Mouse (Mus musculus) left cerebral cortex, adult 2 months (tissue): ENCODE data around the gene Crtc3. TPM values are rescaled to one million over a fixed set of nuclear protein-coding genes. Genes with fewer than 3 reads are reported as not detected.
A peak's percentile ranks its signal among the peaks of the same experiment; 100 is the strongest.

ENCODE experiments used
- DNase-seq, 2 experiments: peaks; one replicate each; pipeline ENCODE4 v3.0.0; 2021 to 2022; ENCODE audit warnings: low spot score in 2 of 2, mixed read lengths in 1 of 2; ENCODE audit errors: extremely low spot score in 1 of 2
- H3K27ac ChIP-seq: fragments of 200-600 bp; 2 replicates; pipeline ENCODE4 v1.8.1; 2022
- H3K4me3 ChIP-seq: fragments of 200-600 bp; 2 replicates; pipeline ENCODE4 v1.8.1; 2022
- CTCF ChIP-seq: fragments of 200-600 bp; IDR thresholded peaks from 2 replicates; pipeline ENCODE4 v1.8.1; 2022; ENCODE audit warnings: antibody characterized with exemption, mild to moderate bottlenecking, moderate library complexity
- intact Hi-C: fragments of 180-260 bp; cut with DNase I; formaldehyde crosslinking; loops from one replicate; pipeline ENCODE4 v1.15.1; 2025
- total RNA-seq, 2 experiments: library from RNA; stranded (reverse); gene quantifications; 2 replicates each; pipeline ENCODE4 v1.2.3; 2021

The Crtc3 gene
- total RNA-seq, 2 experiments from 2014 or later = 14.9 to 16.5 TPM

GRCm38 (mm10) chr7:80704066-80704465 is 15.4 kb upstream of the Crtc3 start:
- intact Hi-C loops = no loop called here
- Histone ChIP-seq H3K4me3 (no peak overlapping the region), H3K27ac (no peak overlapping the region)
- TF ChIP-seq CTCF = no peak
- no peak for DNase-seq

GRCm38 (mm10) chr7:80702510-80702909 is 13.8 kb upstream of the Crtc3 start:
- no peak for TF ChIP-seq CTCF
- no peak overlapping the region for H3K4me3 ChIP-seq
- no peak for DNase-seq
- no peak overlapping the region for H3K27ac ChIP-seq
- intact Hi-C loops = no loop called here

GRCm38 (mm10) chr7:80699709-80700108 is 11.0 kb upstream of the Crtc3 start:
- no peak for DNase-seq
- no peak for TF ChIP-seq CTCF
- intact Hi-C loops = no loop called here
- no peak overlapping the region for H3K4me3 ChIP-seq
- H3K27ac ChIP-seq = no peak overlapping the region

- no peak for TF ChIP-seq CTCF
- H3K4me3 ChIP-seq = no peak overlapping the region
- intact Hi-C loops = no loop called here
- DNase-seq = no peak
- no peak overlapping the region for H3K27ac ChIP-seq
Measured at GRCm38 (mm10) chr7:80698940-80699339, 10.3 kb upstream of the Crtc3 start.

- DNase-seq = no peak
- H3K4me3 ChIP-seq = no peak overlapping the region
- TF ChIP-seq CTCF = no peak
- intact Hi-C loops = no loop called here
- no peak overlapping the region for H3K27ac ChIP-seq
Measured at GRCm38 (mm10) chr7:80697859-80698258, 9.2 kb upstream of the Crtc3 start.

- no peak for DNase-seq
- Histone ChIP-seq H3K27ac (no peak overlapping the region), H3K4me3 (no peak overlapping the region)
- TF ChIP-seq CTCF = no peak
- intact Hi-C loops = no loop called here
Measured at GRCm38 (mm10) chr7:80696903-80697302, 8.2 kb upstream of the Crtc3 start.

- no peak for TF ChIP-seq CTCF
- DNase-seq = no peak
- Histone ChIP-seq H3K4me3 (no peak overlapping the region), H3K27ac (no peak overlapping the region)
- intact Hi-C loops = no loop called here
Measured at GRCm38 (mm10) chr7:80696334-80696733, 7.7 kb upstream of the Crtc3 start.

- intact Hi-C loops = no loop called here
- TF ChIP-seq CTCF = no peak
Measured at GRCm38 (mm10) chr7:80692472-80692871, 3.8 kb upstream of the Crtc3 start.

GRCm38 (mm10) chr7:80691131-80691530 is 2.5 kb upstream of the Crtc3 start:
- TF ChIP-seq CTCF = no peak
- H3K4me3 ChIP-seq = no peak overlapping the region
- intact Hi-C loops = loop anchor here (2.0 kb wide), 1 partner anchor 76 kb away; no protein-coding TSS in a partner anchor
- peak; percentile 21 to 30 for DNase-seq
- H3K27ac ChIP-seq = no peak overlapping the region

More at GRCm38 (mm10) chr7:80692472-80692871, 3.8 kb upstream of the Crtc3 start:
- Histone ChIP-seq H3K4me3 (no peak overlapping the region), H3K27ac (no peak overlapping the region)
- DNase-seq = no peak

GRCm38 (mm10) chr7:80689221-80689591 is 529 bp upstream of the Crtc3 start:
- DNase-seq = no peak
- Histone ChIP-seq H3K27ac (peak overlapping the region; percentile 78), H3K4me3 (peak overlapping the region; percentile 89)
- intact Hi-C loops = loop anchor here (2.0 to 5.0 kb wide), 2 partner anchors 32 to 87 kb away; no protein-coding TSS in a partner anchor
- no peak for TF ChIP-seq CTCF

- Histone ChIP-seq H3K27ac (peak overlapping the region; percentile 91), H3K4me3 (peak overlapping the region; percentile 89)
- DNase-seq = peak; percentile 50 to 55
- intact Hi-C loops = loop anchor here (2.0 to 5.0 kb wide), 2 partner anchors 33 to 86 kb away; no protein-coding TSS in a partner anchor
- peak; percentile 21 for TF ChIP-seq CTCF
Measured at GRCm38 (mm10) chr7:80687721-80688555, 739 bp downstream of the Crtc3 start.

- intact Hi-C loops = loop anchor here (5.0 kb wide), 1 partner anchor 83 kb away; no protein-coding TSS in a partner anchor
- DNase-seq = no peak
- no peak for TF ChIP-seq CTCF
- Histone ChIP-seq H3K27ac (no peak overlapping the region), H3K4me3 (no peak overlapping the region)
Measured at GRCm38 (mm10) chr7:80685639-80686038, 3.0 kb downstream of the Crtc3 start.

GRCm38 (mm10) chr7:80682630-80683029 is 6.0 kb downstream of the Crtc3 start:
- intact Hi-C loops = no loop called here
- no peak for DNase-seq
- H3K27ac ChIP-seq = no peak overlapping the region
- no peak for TF ChIP-seq CTCF
- no peak overlapping the region for H3K4me3 ChIP-seq
